In genomic region chr2:104855732-104856131, GRCm38 (mm10) we compare ENCODE assay signal across 1 mouse cellular context.
TF ChIP-seq lines count a peak whose summit lies in the region.

No protein-coding gene starts in this region.

TF ChIP-seq in myocyte, 11 proteins besides CTCF, POLR2A, EP300 and RAD21 (continued from another document):
- TF ChIP-seq REST (IDR thresholded peaks at IDR 0.05; ENCODE audit: insufficient read depth, insufficient read length) (no peak), CEBPB (IDR thresholded peaks at IDR 0.05; ENCODE audit: insufficient read depth, poor library complexity, severe bottlenecking) (no peak), POLR2AphosphoS2 (IDR thresholded peaks at IDR 0.05; ENCODE audit: insufficient read length, low read depth) (no peak), MAX (IDR thresholded peaks at IDR 0.05; ENCODE audit: low read depth) (no peak)
